Mouse (Mus musculus) ES-CJ7 (cell line): ENCODE results near the gene Muc13.

ENCODE experiments used
- DNase-seq: peaks from one replicate; pipeline ENCODE4 v3.0.0; 2011; ENCODE audit warnings: low read depth, low spot score

Gene Muc13

GRCm38 (mm10) chr16:33863208-33863751 is 69.4 kb downstream of the Muc13 start:
- no peak for DNase-seq
